Mouse (Mus musculus) C2C12 (cell line): Measurements from ENCODE around the gene Zfp13.

Experiments used
- CTCF ChIP-seq: IDR thresholded peaks from one replicate; pipeline ENCODE4 v1.5.1; 2011; ENCODE audit not compliant: control insufficient read depth, insufficient read depth, insufficient read length
- FOSL1 ChIP-seq: IDR thresholded peaks from one replicate; pipeline ENCODE4 v1.8.0; 2011; ENCODE audit warnings: mild to moderate bottlenecking, low read length; ENCODE audit not compliant: poor library complexity, insufficient read depth, severe bottlenecking
- MAX ChIP-seq: IDR thresholded peaks from one replicate; pipeline ENCODE4 v1.6.1; 2011; ENCODE audit warnings: mild to moderate bottlenecking, control low read depth
- MYOD1 ChIP-seq: IDR thresholded peaks from one replicate; pipeline ENCODE4 v1.6.1; 2011; ENCODE audit warnings: low read depth; ENCODE audit not compliant: control insufficient read depth, insufficient read length

GRCm38 (mm10) chr17:23552896-23553633 lies 46.2 kb downstream of the Zfp13 start:
- TF ChIP-seq CTCF (no peak), MYOD1 (no peak), MAX (no peak), FOSL1 (no peak)
